Mouse (Mus musculus): Measurements from ENCODE around the gene 9430038I01Rik. TPM values are rescaled to one million over a fixed set of nuclear protein-coding genes. Genes with fewer than 3 reads are reported as not detected.
"Not testable (repeated sequence)": the region's sequence is repeated elsewhere in the genome, so short reads cannot be mapped to it uniquely, and the experiment has no call there.

9430038I01Rik gene
- polyA plus RNA-seq (2015; fragmentation: Nextera tagmentation; extraction: Ambion mirVana): 23.1 and 23.8 TPM in 2 replicates

DNA sequence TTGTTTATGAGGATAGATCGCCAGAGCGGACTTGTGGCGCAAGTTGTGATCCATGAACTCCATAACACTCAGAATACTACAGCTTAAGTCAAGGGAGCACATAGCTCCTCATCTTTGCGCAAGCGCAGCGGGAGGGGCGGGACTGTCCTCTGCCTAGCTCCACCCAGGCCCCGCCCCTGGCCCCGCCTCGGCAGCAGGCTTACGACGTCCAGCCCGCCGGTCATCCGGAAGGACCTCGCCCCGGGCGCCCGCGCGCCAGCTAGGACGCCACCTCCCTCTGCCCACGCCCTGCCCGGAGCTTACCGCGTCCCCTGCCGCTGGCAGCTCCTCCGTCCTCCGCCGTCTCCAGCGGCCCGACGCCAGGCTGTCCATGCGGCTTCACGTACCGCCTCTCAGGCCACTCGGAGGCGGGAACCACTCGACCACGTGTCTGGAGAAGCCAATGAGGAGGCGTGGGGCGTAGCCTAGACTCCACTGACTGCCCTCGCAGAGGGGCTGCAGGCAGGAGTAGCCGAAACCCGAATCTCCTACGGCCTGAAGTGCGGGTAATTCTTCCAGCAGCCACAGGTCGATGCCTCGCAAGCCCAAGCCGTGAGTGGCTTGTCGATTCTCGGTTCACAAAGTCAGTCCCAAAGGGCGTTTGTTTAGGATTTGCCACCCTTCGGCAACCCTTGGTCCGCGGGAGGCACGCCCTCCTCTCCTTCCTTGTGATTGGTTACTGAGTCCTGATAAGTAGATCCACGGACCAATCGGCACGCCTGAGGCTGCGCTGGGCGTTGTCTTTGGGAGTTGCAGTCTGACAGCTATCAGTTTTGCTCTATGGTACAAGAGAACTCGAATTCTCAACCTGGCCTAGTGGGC lies at the start of gene 9430038I01Rik:
9430038I01Rik (minus strand) TSS at position 426 of the 861 bp plus-strand sequence.
- Histone ChIP-seq H3K4me2 (ENCODE audit: low read length) (peak within 1 kb of the TSS; percentile 64), H3K36me3 (ENCODE audit: insufficient read depth, low read length) (no peaks in the 10 kb centered on the region), H3K9ac (ENCODE audit: low read depth, low read length) (peak within 1 kb of the TSS; percentile 70), H3K4me3 (replicated peaks; ENCODE audit: low read depth, low read length) (peak within 1 kb of the TSS; percentile 69), H3K9me3 (replicated peaks; ENCODE audit: low read length) (no peaks in the 10 kb centered on the region), H3K27me3 (ENCODE audit: insufficient read depth, low read length) (no peaks in the 10 kb centered on the region), H3K4me1 (replicated peaks; ENCODE audit: insufficient read depth, low read length) (no peaks in the 10 kb centered on the region), H3K27ac (peak within 1 kb of the TSS; percentile 88)
- ATAC-seq (replicated peaks; ENCODE audit: low FRiP score, low read depth): peak; percentile 99
- WGBS: under 1% methylated on average over 63 of the region's 63 CpGs
- DNase-seq (ENCODE audit: low spot score): peak; percentile 98
- TF ChIP-seq CTCF (IDR thresholded peaks at IDR 0.05; ENCODE audit: low read depth): 0 out of 2 replicates have a peak, but pooled peaks have one; percentile 9

GRCm38 (mm10) chr7:137445321-137445720 lies 34.8 kb upstream of the 9430038I01Rik start:
- Histone ChIP-seq H3K9ac (ENCODE audit: low read depth, low read length) (no peak overlapping the region), H3K27ac (no peak overlapping the region), H3K4me2 (ENCODE audit: low read length) (no peak overlapping the region), H3K27me3 (ENCODE audit: insufficient read depth, low read length) (no peaks in the 10 kb centered on the region), H3K36me3 (ENCODE audit: insufficient read depth, low read length) (peaks cover 14% of the 10 kb centered on the region; the same call in 1 of the 2 replicates), H3K4me1 (replicated peaks; ENCODE audit: insufficient read depth, low read length) (no peaks in the 10 kb centered on the region), H3K4me3 (replicated peaks; ENCODE audit: low read depth, low read length) (no peak overlapping the region), H3K9me3 (replicated peaks; ENCODE audit: low read length) (no peaks in the 10 kb centered on the region)
- TF ChIP-seq CTCF (IDR thresholded peaks at IDR 0.05; ENCODE audit: low read depth): no peak
- WGBS: 96% methylated on average over 12 of the region's 12 CpGs
- ATAC-seq (replicated peaks; ENCODE audit: low FRiP score, low read depth) (no peak), DNase-seq (ENCODE audit: low spot score) (no peak)

GRCm38 (mm10) chr7:137442951-137443350 lies 32.4 kb upstream of the 9430038I01Rik start:
- TF ChIP-seq CTCF (IDR thresholded peaks at IDR 0.05; ENCODE audit: low read depth): no peak
- ATAC-seq (replicated peaks; ENCODE audit: low FRiP score, low read depth) (no peak), DNase-seq (ENCODE audit: low spot score) (no peak)
- Histone ChIP-seq H3K27ac (no peak overlapping the region), H3K4me3 (replicated peaks; ENCODE audit: low read depth, low read length) (no peak overlapping the region), H3K9me3 (replicated peaks; ENCODE audit: low read length) (no peaks in the 10 kb centered on the region), H3K9ac (ENCODE audit: low read depth, low read length) (no peak overlapping the region), H3K4me2 (ENCODE audit: low read length) (no peak overlapping the region), H3K36me3 (ENCODE audit: insufficient read depth, low read length) (peaks cover 8% of the 10 kb centered on the region; the same call in 1 of the 2 replicates), H3K27me3 (ENCODE audit: insufficient read depth, low read length) (no peaks in the 10 kb centered on the region), H3K4me1 (replicated peaks; ENCODE audit: insufficient read depth, low read length) (0 out of 2 replicates have a peak, but pooled peaks cover 5% of the 10 kb centered on the region)
- 90% methylated on average over 4 of the region's 4 CpGs for WGBS

GRCm38 (mm10) chr7:137438962-137439361 lies 28.4 kb upstream of the 9430038I01Rik start:
- peak overlapping the region; percentile 84; the same call in 1 of the 2 replicates for H3K4me2 ChIP-seq (ENCODE audit: low read length)
- not testable (repeated sequence) for H3K27me3 ChIP-seq (ENCODE audit: insufficient read depth, low read length); H3K27ac ChIP-seq; DNase-seq (ENCODE audit: low spot score); H3K9ac ChIP-seq (ENCODE audit: low read depth, low read length); H3K4me1 ChIP-seq (replicated peaks; ENCODE audit: insufficient read depth, low read length); H3K36me3 ChIP-seq (ENCODE audit: insufficient read depth, low read length); H3K9me3 ChIP-seq (replicated peaks; ENCODE audit: low read length); ATAC-seq (replicated peaks; ENCODE audit: low FRiP score, low read depth)
- 81% methylated on average over 7 of the region's 7 CpGs for WGBS
- H3K4me3 ChIP-seq (replicated peaks; ENCODE audit: low read depth, low read length): peak overlapping the region; percentile 92

DNA sequence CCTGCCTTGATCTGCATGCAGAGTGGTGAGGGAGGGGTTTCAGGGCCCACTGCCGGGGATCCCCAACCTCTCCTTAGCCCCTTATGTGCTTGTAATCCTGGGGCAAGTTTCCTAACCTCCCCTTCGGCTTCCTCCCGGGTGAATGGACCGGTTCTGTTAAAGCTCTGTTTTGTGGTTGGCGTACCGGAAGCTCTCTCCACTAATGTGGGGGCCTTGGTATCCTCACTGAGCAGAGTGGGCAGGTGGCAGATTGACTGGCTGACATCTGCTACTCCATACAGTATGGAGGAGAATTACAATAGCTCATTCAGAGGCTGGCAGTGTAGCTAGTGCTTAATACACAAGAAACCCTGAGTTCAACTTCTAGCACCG lies 27.6 kb upstream of the 9430038I01Rik start:
- no peak for ATAC-seq (replicated peaks; ENCODE audit: low FRiP score, low read depth)
- H3K4me3 ChIP-seq (replicated peaks; ENCODE audit: low read depth, low read length): peak overlapping the region; percentile 92
- H3K27ac ChIP-seq: peak overlapping the region; percentile 84
- H3K27me3 ChIP-seq (ENCODE audit: insufficient read depth, low read length): no peaks in the 10 kb centered on the region
- H3K36me3 ChIP-seq (ENCODE audit: insufficient read depth, low read length): no peaks in the 10 kb centered on the region
- no peak for TF ChIP-seq CTCF (IDR thresholded peaks at IDR 0.05; ENCODE audit: low read depth)
- DNase-seq (ENCODE audit: low spot score): no peak
- WGBS: 2% methylated on average over 7 of the region's 7 CpGs
- peak overlapping the region; percentile 90 for H3K9ac ChIP-seq (ENCODE audit: low read depth, low read length)
- peak overlapping the region; percentile 84 for H3K4me2 ChIP-seq (ENCODE audit: low read length)
- H3K9me3 ChIP-seq (replicated peaks; ENCODE audit: low read length): no peaks in the 10 kb centered on the region
- 0 out of 2 replicates have a peak, but pooled peaks cover 5% of the 10 kb centered on the region for H3K4me1 ChIP-seq (replicated peaks; ENCODE audit: insufficient read depth, low read length)

GRCm38 (mm10) chr7:137437440-137438178 lies 27.0 kb upstream of the 9430038I01Rik start, which contains the start of gene Glrx3:
Gene Glrx3 (plus strand): TSS chr7:137437614.
- 1% methylated on average over 66 of the region's 69 CpGs for WGBS

More at GRCm38 (mm10) chr7:137437440-137438178, 27.0 kb upstream of the 9430038I01Rik start, which contains the start of gene Glrx3:
- DNase-seq (ENCODE audit: low spot score) (peak; percentile 96), ATAC-seq (replicated peaks; ENCODE audit: low FRiP score, low read depth) (peak; percentile 99)
- peak within 1 kb of the TSS; percentile 84 for H3K4me2 ChIP-seq (ENCODE audit: low read length)
- H3K4me3 ChIP-seq (replicated peaks; ENCODE audit: low read depth, low read length): peak within 1 kb of the TSS; percentile 92
- no peaks in the 10 kb centered on the region for H3K36me3 ChIP-seq (ENCODE audit: insufficient read depth, low read length)
- peak within 1 kb of the TSS; percentile 84 for H3K27ac ChIP-seq
- H3K27me3 ChIP-seq (ENCODE audit: insufficient read depth, low read length): no peaks in the 10 kb centered on the region
- H3K4me1 ChIP-seq (replicated peaks; ENCODE audit: insufficient read depth, low read length): 0 out of 2 replicates have a peak, but pooled peaks cover 5% of the 10 kb centered on the region
- TF ChIP-seq CTCF (IDR thresholded peaks at IDR 0.05; ENCODE audit: low read depth): no peak; the same call in 1 of the 2 replicates
- H3K9ac ChIP-seq (ENCODE audit: low read depth, low read length): peak within 1 kb of the TSS; percentile 90
- no peaks in the 10 kb centered on the region for H3K9me3 ChIP-seq (replicated peaks; ENCODE audit: low read length)

Measured in kidney, postnatal 0 days (tissue).